Mouse (Mus musculus) limb, embryonic 15.5 days (tissue): ENCODE measurements around the gene Fryl. TPM values are rescaled to one million over a fixed set of nuclear protein-coding genes. Genes with fewer than 3 reads are reported as not detected.

ENCODE experiments used
- ATAC-seq: fragments of 200-750 bp; cut with Nextera tagmentation; 2 replicates; pipeline ENCODE4 v1.8.0; 2017; ENCODE audit warnings: low read depth, moderate TSS enrichment; ENCODE audit not compliant: insufficient number of reproducible peaks, low FRiP score, low TSS enrichment
- H3K27ac ChIP-seq: fragments of 300-500 bp; sonication (generic); 2 replicates; pipeline ENCODE4 v1.5.1; 2015; ENCODE audit warnings: moderate library complexity, mild to moderate bottlenecking, inconsistent platforms
- H3K27me3 ChIP-seq: fragments of 300-500 bp; sonication (generic); 2 replicates; pipeline ENCODE4 v1.6.1; 2015; ENCODE audit warnings: inconsistent platforms
- H3K36me3 ChIP-seq: fragments of 300-500 bp; sonication (generic); 2 replicates; pipeline ENCODE4 v1.6.1; 2015; ENCODE audit warnings: inconsistent platforms
- H3K4me1 ChIP-seq: fragments of 300-500 bp; sonication (generic); 2 replicates; pipeline ENCODE4 v1.6.1; 2015; ENCODE audit warnings: inconsistent platforms
- H3K4me2 ChIP-seq: fragments of 300-500 bp; sonication (generic); 2 replicates; pipeline ENCODE4 v1.6.1; 2015; ENCODE audit warnings: mild to moderate bottlenecking, inconsistent platforms
- H3K4me3 ChIP-seq: fragments of 300-500 bp; sonication (generic); 2 replicates; pipeline ENCODE4 v1.5.1; 2015; ENCODE audit warnings: mild to moderate bottlenecking, inconsistent platforms
- H3K9ac ChIP-seq: fragments of 300-500 bp; sonication (generic); 2 replicates; pipeline ENCODE4 v1.6.1; 2015; ENCODE audit warnings: inconsistent platforms
- H3K9me3 ChIP-seq: fragments of 300-500 bp; sonication (generic); 2 replicates; pipeline ENCODE4 v1.6.1; 2016; ENCODE audit warnings: inconsistent platforms
- WGBS: fragments of 180-500 bp; shearing (Covaris S2); methylation state at CpG from one replicate; pipeline ENCODE4 v1.1.7; 2015; 5-methylcytosine and 5-hydroxymethylcytosine counted together
- polyA plus RNA-seq: library from polyadenylated mRNA; unstranded; fragments of >200 nt; fragmentation: Nextera tagmentation; extraction: Ambion mirVana; gene quantifications from 2 replicates; pipeline ENCODE4 v1.2.1, GENCODE M21; 2015

Gene Fryl
- polyA plus RNA-seq, 1 experiment from 2014 or later: 29.5 TPM

DNA sequence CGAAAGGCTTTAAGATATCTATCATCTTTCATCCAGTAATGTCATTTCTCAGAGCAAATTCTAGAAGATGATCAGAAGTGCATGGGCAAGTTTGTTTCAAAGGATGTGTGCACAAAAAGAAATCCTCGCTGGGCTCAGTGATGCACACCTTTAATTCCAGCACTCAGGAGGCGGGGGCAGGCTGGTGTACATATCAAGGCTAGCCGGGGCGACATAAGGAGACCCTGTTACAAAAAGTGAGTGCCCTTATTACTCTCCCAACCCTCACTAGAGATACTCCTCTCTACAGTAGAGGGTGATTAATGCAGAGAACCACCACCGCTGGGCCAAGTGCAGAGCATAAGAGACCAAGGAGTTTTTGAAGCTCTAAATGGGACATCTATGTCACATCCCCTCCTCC, 53.9 kb downstream of the Fryl start:
- 89% methylated on average over 6 of the region's 6 CpGs for WGBS
- Histone ChIP-seq H3K27me3 (no peaks in the 10 kb centered on the region), H3K4me3 (no peak overlapping the region), H3K9me3 (no peaks in the 10 kb centered on the region), H3K9ac (no peak overlapping the region), H3K36me3 (no peaks in the 10 kb centered on the region), H3K4me2 (no peak overlapping the region), H3K4me1 (no peaks in the 10 kb centered on the region), H3K27ac (no peak overlapping the region)
- no peak for ATAC-seq

DNA sequence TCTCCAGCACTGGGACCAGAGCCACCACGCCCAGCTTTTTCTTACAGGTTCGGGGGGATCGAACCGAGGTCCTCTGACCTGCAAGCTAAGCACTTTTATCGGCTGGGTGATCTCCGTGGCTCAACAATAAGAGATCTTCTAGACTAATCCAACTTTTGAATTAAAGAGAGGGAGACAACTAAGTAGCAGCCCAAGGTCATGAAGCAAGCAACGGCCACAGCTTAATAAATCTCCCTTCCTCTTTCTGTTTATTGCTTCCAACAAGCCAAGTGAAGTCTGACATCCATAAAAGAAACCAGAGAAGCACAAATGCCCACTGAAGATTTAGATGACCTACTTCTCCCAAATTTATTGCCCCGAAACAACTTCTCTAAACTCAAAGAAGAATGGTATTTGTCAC, 54.3 kb downstream of the Fryl start:
- no peak overlapping the region for H3K27ac ChIP-seq
- H3K9ac ChIP-seq: no peak overlapping the region
- no peaks in the 10 kb centered on the region for H3K27me3 ChIP-seq
- no peak for ATAC-seq
- H3K4me1 ChIP-seq: no peaks in the 10 kb centered on the region
- no peak overlapping the region for H3K4me3 ChIP-seq
- H3K4me2 ChIP-seq: no peak overlapping the region
- H3K9me3 ChIP-seq: no peaks in the 10 kb centered on the region
- 84% methylated on average over 8 of the region's 8 CpGs for WGBS
- no peaks in the 10 kb centered on the region for H3K36me3 ChIP-seq

- 78% methylated on average over 16 of the region's 16 CpGs for WGBS
- no peaks in the 10 kb centered on the region for H3K9me3 ChIP-seq
- no peak for ATAC-seq
These were observed 55.7 kb downstream of the Fryl start for GRCm38 (mm10) chr5:73200387-73201384.

DNA sequence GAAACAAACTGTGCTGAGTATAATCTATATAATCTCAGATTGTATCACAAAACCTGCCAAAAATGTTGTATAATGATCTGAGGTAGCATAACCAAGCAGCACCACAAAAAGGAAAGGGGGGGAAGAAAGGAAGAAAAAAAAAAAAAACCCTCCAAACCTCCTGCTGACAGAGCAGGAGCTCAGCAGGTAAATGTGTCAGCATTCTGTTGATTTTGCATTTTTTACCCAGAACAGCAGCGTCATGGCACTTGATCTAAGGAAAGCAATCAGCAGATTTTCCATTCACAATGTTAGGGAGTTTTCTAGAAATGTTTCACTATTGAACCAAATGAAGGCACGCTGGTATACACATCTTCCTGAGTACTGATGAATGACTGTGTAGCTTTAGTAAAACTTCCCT, 56.8 kb downstream of the Fryl start:
- WGBS: 71% methylated on average over 2 of the region's 2 CpGs
- no peaks in the 10 kb centered on the region for H3K4me1 ChIP-seq
- no peak for ATAC-seq

More at GRCm38 (mm10) chr5:73200387-73201384, 55.7 kb downstream of the Fryl start:
- H3K27ac ChIP-seq: no peak overlapping the region
- H3K9ac ChIP-seq: no peak overlapping the region
- no peak overlapping the region for H3K4me3 ChIP-seq
- H3K27me3 ChIP-seq: no peaks in the 10 kb centered on the region
- no peaks in the 10 kb centered on the region for H3K36me3 ChIP-seq
- no peaks in the 10 kb centered on the region for H3K4me1 ChIP-seq
- no peak overlapping the region for H3K4me2 ChIP-seq

GRCm38 (mm10) chr5:73198690-73199089, 57.7 kb downstream of the Fryl start:
- H3K9me3 ChIP-seq: no peaks in the 10 kb centered on the region
- WGBS: 96% methylated on average over 5 of the region's 5 CpGs
- H3K4me3 ChIP-seq: no peak overlapping the region
- H3K4me2 ChIP-seq: no peak overlapping the region
- no peaks in the 10 kb centered on the region for H3K4me1 ChIP-seq
- H3K9ac ChIP-seq: no peak overlapping the region
- no peak overlapping the region for H3K27ac ChIP-seq
- H3K36me3 ChIP-seq: peaks cover 6% of the 10 kb centered on the region
- H3K27me3 ChIP-seq: no peaks in the 10 kb centered on the region
- no peak for ATAC-seq

More for the DNA sequence above, 56.8 kb downstream of the Fryl start:
- Histone ChIP-seq H3K36me3 (0 out of 2 replicates have a peak, but pooled peaks cover 3% of the 10 kb centered on the region), H3K4me3 (no peak overlapping the region), H3K27ac (no peak overlapping the region), H3K27me3 (no peaks in the 10 kb centered on the region), H3K9ac (no peak overlapping the region), H3K4me2 (no peak overlapping the region), H3K9me3 (no peaks in the 10 kb centered on the region)

GRCm38 (mm10) chr5:73197796-73198195, 58.6 kb downstream of the Fryl start:
- Histone ChIP-seq H3K36me3 (peaks cover 9% of the 10 kb centered on the region), H3K4me3 (no peak overlapping the region), H3K27me3 (no peaks in the 10 kb centered on the region), H3K9me3 (no peaks in the 10 kb centered on the region), H3K4me2 (no peak overlapping the region), H3K4me1 (no peaks in the 10 kb centered on the region), H3K9ac (no peak overlapping the region), H3K27ac (no peak overlapping the region)
- ATAC-seq: no peak
- WGBS: 91% methylated on average over 7 of the region's 7 CpGs

GRCm38 (mm10) chr5:73194740-73195139, 61.7 kb downstream of the Fryl start:
- 90% methylated on average over 14 of the region's 14 CpGs for WGBS
- H3K9ac ChIP-seq: no peak overlapping the region
- H3K27me3 ChIP-seq: no peaks in the 10 kb centered on the region
- no peak overlapping the region for H3K4me2 ChIP-seq
- H3K9me3 ChIP-seq: no peaks in the 10 kb centered on the region
- no peak for ATAC-seq
- H3K27ac ChIP-seq: no peak overlapping the region
- H3K4me3 ChIP-seq: no peak overlapping the region
- H3K4me1 ChIP-seq: no peaks in the 10 kb centered on the region
- peaks cover 9% of the 10 kb centered on the region for H3K36me3 ChIP-seq

GRCm38 (mm10) chr5:73194083-73194570, 62.3 kb downstream of the Fryl start:
- Histone ChIP-seq H3K27me3 (no peaks in the 10 kb centered on the region), H3K27ac (no peak overlapping the region), H3K9ac (no peak overlapping the region), H3K36me3 (peaks cover 9% of the 10 kb centered on the region), H3K4me2 (no peak overlapping the region), H3K4me3 (no peak overlapping the region), H3K9me3 (no peaks in the 10 kb centered on the region), H3K4me1 (no peaks in the 10 kb centered on the region)
- WGBS: 89% methylated on average over 8 of the region's 8 CpGs
- ATAC-seq: no peak

DNA sequence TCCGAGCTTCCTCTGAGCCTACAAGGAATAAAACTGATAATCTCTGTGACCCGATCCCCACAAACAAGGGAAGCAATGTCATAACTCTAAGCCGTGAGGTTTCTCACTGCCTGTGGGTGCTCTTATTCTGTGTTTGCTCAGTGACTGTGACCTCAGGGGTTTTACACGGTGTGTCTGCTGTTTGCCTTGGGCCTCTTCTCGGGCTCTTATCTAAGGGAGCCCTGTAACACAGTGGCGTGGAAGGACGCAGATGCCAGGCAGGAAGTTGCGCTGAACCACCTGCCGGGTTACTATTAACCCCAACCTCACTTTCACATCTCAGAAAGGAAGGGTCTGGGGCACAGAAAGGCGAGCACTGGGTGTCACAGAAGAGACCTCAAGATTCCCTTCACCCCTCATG, 62.8 kb downstream of the Fryl start:
- Histone ChIP-seq H3K4me3 (no peak overlapping the region), H3K9ac (no peak overlapping the region), H3K36me3 (peaks cover 9% of the 10 kb centered on the region), H3K9me3 (no peaks in the 10 kb centered on the region), H3K4me2 (no peak overlapping the region), H3K4me1 (0 out of 2 replicates have a peak, but pooled peaks cover under 1% of the 10 kb centered on the region), H3K27me3 (no peaks in the 10 kb centered on the region), H3K27ac (no peak overlapping the region)
- no peak for ATAC-seq
- 64% methylated on average over 10 of the region's 10 CpGs for WGBS

- ATAC-seq: no peak
These were observed 63.4 kb downstream of the Fryl start for GRCm38 (mm10) chr5:73192870-73193576.

GRCm38 (mm10) chr5:73191765-73192164, 64.7 kb downstream of the Fryl start:
- Histone ChIP-seq H3K27me3 (no peaks in the 10 kb centered on the region), H3K4me1 (0 out of 2 replicates have a peak, but pooled peaks cover 3% of the 10 kb centered on the region), H3K4me2 (no peak overlapping the region), H3K4me3 (no peak overlapping the region), H3K9me3 (no peaks in the 10 kb centered on the region), H3K36me3 (peaks cover 9% of the 10 kb centered on the region), H3K27ac (no peak overlapping the region), H3K9ac (no peak overlapping the region)
- 68% methylated on average over 11 of the region's 11 CpGs for WGBS
- ATAC-seq: no peak

More at GRCm38 (mm10) chr5:73192870-73193576, 63.4 kb downstream of the Fryl start:
- 80% methylated on average over 13 of the region's 13 CpGs for WGBS
- peaks cover 9% of the 10 kb centered on the region for H3K36me3 ChIP-seq
- no peak overlapping the region for H3K4me3 ChIP-seq
- no peak overlapping the region for H3K27ac ChIP-seq
- no peak overlapping the region for H3K4me2 ChIP-seq
- no peaks in the 10 kb centered on the region for H3K27me3 ChIP-seq
- H3K9me3 ChIP-seq: no peaks in the 10 kb centered on the region
- 0 out of 2 replicates have a peak, but pooled peaks cover 3% of the 10 kb centered on the region for H3K4me1 ChIP-seq
- H3K9ac ChIP-seq: no peak overlapping the region

GRCm38 (mm10) chr5:73190164-73190563, 66.3 kb downstream of the Fryl start:
- Histone ChIP-seq H3K9ac (no peak overlapping the region), H3K27me3 (no peaks in the 10 kb centered on the region), H3K36me3 (peaks cover 9% of the 10 kb centered on the region), H3K4me3 (no peak overlapping the region), H3K4me1 (0 out of 2 replicates have a peak, but pooled peaks cover 3% of the 10 kb centered on the region), H3K4me2 (no peak overlapping the region), H3K9me3 (no peaks in the 10 kb centered on the region), H3K27ac (no peak overlapping the region)
- WGBS: 78% methylated on average over 5 of the region's 5 CpGs
- ATAC-seq: no peak
